Mouse (Mus musculus) ES-Bruce4 (cell line): Measurements from ENCODE around the gene Neurod2.

Experiments
- CTCF ChIP-seq: IDR thresholded peaks from one replicate; pipeline ENCODE4 v1.8.1; 2011; ENCODE audit warnings: low read depth, low read length
- POLR2A ChIP-seq: IDR thresholded peaks from one replicate; pipeline ENCODE4 v1.8.1; 2011; ENCODE audit warnings: low read length; ENCODE audit not compliant: insufficient read depth

DNA sequence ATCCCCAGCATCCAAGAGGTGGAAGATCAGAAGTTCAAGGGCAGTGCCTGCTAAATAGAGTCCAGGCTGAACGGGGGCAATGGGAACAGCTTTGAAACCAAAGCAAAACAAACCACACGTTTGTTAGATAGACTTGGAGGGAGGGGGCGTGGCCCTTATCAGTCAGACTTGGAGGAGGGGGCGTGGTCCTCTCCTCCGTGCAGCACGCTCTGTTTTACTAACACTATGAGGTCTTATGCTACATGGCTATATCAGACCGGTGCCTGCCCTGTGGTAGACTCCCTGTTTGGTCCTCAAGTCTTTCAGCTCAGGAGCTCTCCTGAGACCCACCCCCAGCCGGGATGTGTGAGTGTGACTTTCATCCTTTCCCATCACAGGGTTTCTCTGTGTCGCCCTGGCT, 5.8 kb upstream of the Neurod2 start:
- TF ChIP-seq CTCF (no peak), POLR2A (no peak)
